Mouse (Mus musculus) hindbrain, embryonic 14.5 days (tissue): ENCODE data around the gene Tut1. TPM values are rescaled to one million over a fixed set of nuclear protein-coding genes. Genes with fewer than 3 reads are reported as not detected.
"Not testable (repeated sequence)": the region's sequence is repeated elsewhere in the genome, so short reads cannot be mapped to it uniquely, and the experiment has no call there.

Experiments used
- ATAC-seq: fragments of 200-750 bp; cut with Nextera tagmentation; 2 replicates; pipeline ENCODE4 v1.8.0; 2017; ENCODE audit warnings: moderate number of reproducible peaks, mild to moderate bottlenecking, moderate TSS enrichment, moderate library complexity; ENCODE audit not compliant: low FRiP score
- DNase-seq: peaks from one replicate; pipeline ENCODE4 v3.0.0-alpha.2; 2015; ENCODE audit warnings: low spot score
- H3K27ac ChIP-seq: fragments of 300-500 bp; sonication (generic); 2 replicates; pipeline ENCODE4 v1.5.1; 2014; ENCODE audit warnings: mild to moderate bottlenecking, moderate library complexity
- H3K27me3 ChIP-seq: fragments of 300-500 bp; sonication (generic); 2 replicates; pipeline ENCODE4 v1.6.1; 2014; ENCODE audit warnings: mild to moderate bottlenecking, low read length, mixed read lengths; ENCODE audit not compliant: control insufficient read depth, insufficient read depth
- H3K36me3 ChIP-seq: fragments of 300-500 bp; sonication (generic); replicated peaks from 2 replicates; pipeline ENCODE4 v1.6.1; 2014; ENCODE audit not compliant: control insufficient read depth, insufficient read depth
- H3K4me1 ChIP-seq: fragments of 300-500 bp; sonication (generic); replicated peaks from 2 replicates; pipeline ENCODE4 v1.6.1; 2014; ENCODE audit warnings: antibody characterized with exemption, low read length, mixed read lengths; ENCODE audit not compliant: control insufficient read depth, insufficient read depth
- H3K4me2 ChIP-seq: fragments of 300-500 bp; sonication (generic); replicated peaks from 2 replicates; pipeline ENCODE4 v1.6.1; 2014; ENCODE audit warnings: mild to moderate bottlenecking, moderate library complexity
- H3K4me3 ChIP-seq: fragments of 300-500 bp; sonication (generic); replicated peaks from 2 replicates; pipeline ENCODE4 v1.5.1; 2014; ENCODE audit warnings: mild to moderate bottlenecking, low read length
- H3K9ac ChIP-seq: fragments of 300-500 bp; sonication (generic); 2 replicates; pipeline ENCODE4 v1.6.1; 2014
- H3K9me3 ChIP-seq: fragments of 300-500 bp; sonication (generic); 2 replicates; pipeline ENCODE4 v1.6.1; 2016; ENCODE audit warnings: low read length; ENCODE audit not compliant: control insufficient read depth
- WGBS: fragments of 180-500 bp; shearing (Covaris S2); extraction: QIAGEN DNeasy Blood & Tissue Kit; methylation state at CpG from one replicate; pipeline ENCODE4 v1.1.7; 2014; 5-methylcytosine and 5-hydroxymethylcytosine counted together
- polyA plus RNA-seq: library from polyadenylated mRNA; unstranded; fragments of >200 nt; fragmentation: Nextera tagmentation; extraction: Ambion mirVana; gene quantifications from 2 replicates; pipeline ENCODE4 v1.2.1, GENCODE M21; 2014

Gene Tut1
- polyA plus RNA-seq, 1 experiment from 2014 or later, result 23.0 TPM

DNA sequence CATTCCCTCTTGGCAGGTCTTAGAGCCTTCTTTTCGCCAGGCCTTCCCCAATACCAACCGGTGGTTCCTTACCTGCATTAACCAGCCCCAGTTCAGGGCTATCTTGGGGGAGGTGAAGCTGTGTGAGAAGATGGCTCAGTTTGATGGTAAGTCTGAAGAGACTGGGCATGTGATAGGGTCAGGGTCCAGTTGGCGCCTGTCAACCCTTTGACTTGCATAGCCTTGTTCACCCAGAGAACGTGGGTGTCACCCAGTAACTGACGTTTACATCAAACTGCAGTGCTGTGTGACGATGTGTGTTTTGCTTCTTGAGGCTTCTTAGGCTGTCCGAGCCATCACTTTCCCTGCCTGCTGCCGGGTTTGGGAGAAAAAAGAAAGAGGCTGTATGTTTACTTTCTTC is 18.8 kb downstream of the Tut1 start:
- not testable (repeated sequence) for ATAC-seq, H3K9me3 ChIP-seq, H3K27me3 ChIP-seq, H3K9ac ChIP-seq, H3K4me3 ChIP-seq, H3K27ac ChIP-seq, DNase-seq, H3K4me2 ChIP-seq
- Histone ChIP-seq H3K36me3 (peaks cover 91% of the 10 kb centered on the region), H3K4me1 (peaks cover 10% of the 10 kb centered on the region)
- WGBS, result 92% methylated on average over 8 of the region's 8 CpGs

- Histone ChIP-seq H3K36me3 (peaks cover 98% of the 10 kb centered on the region), H3K4me2 (no peak overlapping the region), H3K9me3 (no peaks in the 10 kb centered on the region), H3K4me1 (no peaks in the 10 kb centered on the region), H3K27me3 (no peaks in the 10 kb centered on the region), H3K27ac (no peak overlapping the region), H3K9ac (no peak overlapping the region), H3K4me3 (no peak overlapping the region)
- ATAC-seq (no peak), DNase-seq (no peak)
- 88% methylated on average over 1 of the region's 1 CpGs for WGBS
Observed at GRCm38 (mm10) chr19:8974638-8975037, 21.0 kb downstream of the Tut1 start.

GRCm38 (mm10) chr19:8975491-8975890 is 21.8 kb downstream of the Tut1 start:
- 96% methylated on average over 2 of the region's 2 CpGs for WGBS
- no peaks in the 10 kb centered on the region for H3K9me3 ChIP-seq
- no peak overlapping the region for H3K4me2 ChIP-seq
- H3K36me3 ChIP-seq, result peaks cover 98% of the 10 kb centered on the region
- no peak overlapping the region for H3K9ac ChIP-seq
- H3K27ac ChIP-seq, result no peak overlapping the region
- DNase-seq, result no peak
- H3K4me3 ChIP-seq, result no peak overlapping the region
- ATAC-seq, result no peak
- H3K4me1 ChIP-seq, result no peaks in the 10 kb centered on the region; the same call in 1 of the 2 replicates
- H3K27me3 ChIP-seq, result no peaks in the 10 kb centered on the region

- Histone ChIP-seq H3K36me3 (peaks cover 94% of the 10 kb centered on the region), H3K4me3 (no peak overlapping the region), H3K4me2 (no peak overlapping the region), H3K27ac (no peak overlapping the region), H3K4me1 (peaks cover 4% of the 10 kb centered on the region; the same call in 1 of the 2 replicates), H3K9me3 (no peaks in the 10 kb centered on the region), H3K27me3 (no peaks in the 10 kb centered on the region), H3K9ac (no peak overlapping the region)
- DNase-seq, result peak; percentile 70
- ATAC-seq, result peak; percentile 64; the same call in 1 of the 2 replicates
- 63% methylated on average over 3 of the region's 3 CpGs for WGBS
Observed at GRCm38 (mm10) chr19:8976535-8976934, 22.9 kb downstream of the Tut1 start.

DNA sequence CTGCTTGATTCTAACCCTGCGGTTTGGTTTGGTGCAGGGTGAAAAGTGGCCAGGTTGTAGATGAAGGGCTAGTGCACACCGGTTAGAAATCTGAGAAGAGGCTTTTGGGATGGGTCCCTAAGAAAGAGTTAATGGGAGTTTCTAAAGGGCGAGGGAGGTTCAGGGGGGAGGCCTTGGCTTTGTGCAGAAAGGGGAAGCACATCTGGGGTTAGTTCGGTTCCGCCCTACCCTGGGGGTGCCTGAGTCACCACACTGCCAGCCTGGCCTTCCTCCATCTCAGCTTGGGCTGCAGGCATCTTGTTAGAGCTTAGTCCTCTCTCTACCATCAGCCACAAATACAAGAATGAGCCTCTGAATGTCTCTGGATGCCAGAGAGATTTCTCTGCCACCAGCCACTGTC is 27.1 kb downstream of the Tut1 start:
- Histone ChIP-seq H3K4me2 (no peak overlapping the region), H3K27me3 (no peaks in the 10 kb centered on the region), H3K4me3 (no peak overlapping the region), H3K36me3 (peaks cover 52% of the 10 kb centered on the region), H3K9me3 (no peaks in the 10 kb centered on the region), H3K27ac (no peak overlapping the region), H3K4me1 (peaks cover 26% of the 10 kb centered on the region), H3K9ac (no peak overlapping the region)
- ATAC-seq, result no peak
- no peak for DNase-seq
- 56% methylated on average over 5 of the region's 5 CpGs for WGBS

- no peaks in the 10 kb centered on the region for H3K27me3 ChIP-seq
- H3K36me3 ChIP-seq, result peaks cover 44% of the 10 kb centered on the region
- H3K9me3 ChIP-seq, result no peaks in the 10 kb centered on the region
- H3K27ac ChIP-seq, result no peak overlapping the region
- 74% methylated on average over 2 of the region's 2 CpGs for WGBS
- no peak overlapping the region for H3K4me2 ChIP-seq
- ATAC-seq (no peak), DNase-seq (no peak)
- no peak overlapping the region for H3K4me3 ChIP-seq
- peaks cover 26% of the 10 kb centered on the region for H3K4me1 ChIP-seq
- no peak overlapping the region for H3K9ac ChIP-seq
Observed at GRCm38 (mm10) chr19:8981450-8982168, 28.0 kb downstream of the Tut1 start.

DNA sequence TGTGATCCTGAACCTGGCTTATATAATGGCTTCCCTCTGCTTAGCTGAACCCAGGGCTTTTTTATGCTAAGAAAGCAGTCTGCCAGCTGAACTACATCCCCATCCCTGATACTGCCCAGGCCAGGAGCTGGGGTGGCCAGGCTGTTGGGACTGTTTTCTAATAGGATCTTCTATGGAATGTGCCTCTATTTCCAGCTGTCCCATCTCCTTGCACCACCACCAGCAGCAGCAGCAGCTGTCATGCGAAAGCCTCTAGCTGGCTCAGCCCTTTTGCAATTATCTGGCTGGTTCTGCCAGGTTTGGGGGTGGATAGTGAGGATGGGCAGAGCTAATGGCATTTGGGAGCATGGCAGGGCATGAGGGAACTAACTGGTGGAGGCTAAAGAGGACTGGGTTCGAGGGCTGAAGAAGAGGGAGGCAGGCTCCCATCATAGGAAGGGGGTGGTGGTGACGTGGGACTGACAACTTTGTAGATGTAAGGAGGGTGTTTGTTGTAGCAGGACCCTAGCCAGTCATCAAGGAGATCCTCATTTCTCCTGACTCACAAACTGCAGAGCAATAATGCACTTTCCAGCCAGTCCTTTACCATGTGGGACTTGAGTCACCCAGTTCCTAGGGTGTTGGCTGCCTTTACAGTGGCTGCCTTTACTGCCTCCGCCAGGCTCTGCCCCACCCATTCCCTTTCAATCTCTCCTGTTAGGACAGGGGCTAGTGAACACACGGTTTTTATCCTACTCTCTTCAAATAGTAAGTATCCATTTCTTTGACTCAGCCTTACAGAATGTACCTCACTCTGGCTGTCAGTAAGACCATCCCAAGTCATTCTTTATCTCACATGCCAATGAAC is 28.9 kb downstream of the Tut1 start:
- peaks cover 26% of the 10 kb centered on the region for H3K4me1 ChIP-seq
- H3K9ac ChIP-seq, result no peak overlapping the region
- no peak overlapping the region for H3K27ac ChIP-seq
- no peak overlapping the region for H3K4me3 ChIP-seq
- no peak for ATAC-seq
- H3K27me3 ChIP-seq, result 0 out of 2 replicates have a peak, but pooled peaks cover 3% of the 10 kb centered on the region
- H3K36me3 ChIP-seq, result peaks cover 35% of the 10 kb centered on the region
- H3K9me3 ChIP-seq, result no peaks in the 10 kb centered on the region
- 58% methylated on average over 5 of the region's 5 CpGs for WGBS
- no peak overlapping the region for H3K4me2 ChIP-seq
- no peak for DNase-seq

DNA sequence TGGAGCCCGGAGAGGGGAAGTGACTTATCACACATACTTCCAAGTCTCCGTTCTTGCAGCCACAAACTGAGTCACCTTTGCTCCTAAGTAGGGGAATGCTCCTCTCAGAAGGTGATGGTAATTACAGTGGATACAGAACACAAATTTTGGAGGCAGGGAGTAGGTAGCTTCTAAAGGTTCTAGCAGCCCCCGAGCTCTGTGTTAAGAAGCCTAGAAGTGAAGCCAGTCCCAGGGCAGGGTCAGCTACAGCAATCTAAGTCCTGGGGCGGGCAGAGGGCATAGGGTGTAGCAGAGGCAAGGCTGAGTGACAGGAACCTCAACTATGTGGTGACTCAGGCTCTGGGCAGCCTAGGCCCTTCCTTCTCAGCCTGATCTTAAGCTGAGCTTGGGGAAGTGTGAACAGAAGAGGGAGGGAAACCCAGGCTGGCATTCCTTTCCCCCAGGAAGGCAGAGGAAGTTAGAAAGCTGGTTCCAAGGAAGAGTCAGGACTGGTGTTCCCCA is 29.6 kb downstream of the Tut1 start:
- no peak for ATAC-seq
- Histone ChIP-seq H3K9me3 (no peaks in the 10 kb centered on the region), H3K27me3 (peaks cover 9% of the 10 kb centered on the region), H3K9ac (no peak overlapping the region), H3K4me2 (no peak overlapping the region), H3K27ac (no peak overlapping the region), H3K4me1 (peaks cover 26% of the 10 kb centered on the region), H3K36me3 (peaks cover 28% of the 10 kb centered on the region), H3K4me3 (no peak overlapping the region)
- 54% methylated on average over 4 of the region's 4 CpGs for WGBS
- no peak for DNase-seq

DNA sequence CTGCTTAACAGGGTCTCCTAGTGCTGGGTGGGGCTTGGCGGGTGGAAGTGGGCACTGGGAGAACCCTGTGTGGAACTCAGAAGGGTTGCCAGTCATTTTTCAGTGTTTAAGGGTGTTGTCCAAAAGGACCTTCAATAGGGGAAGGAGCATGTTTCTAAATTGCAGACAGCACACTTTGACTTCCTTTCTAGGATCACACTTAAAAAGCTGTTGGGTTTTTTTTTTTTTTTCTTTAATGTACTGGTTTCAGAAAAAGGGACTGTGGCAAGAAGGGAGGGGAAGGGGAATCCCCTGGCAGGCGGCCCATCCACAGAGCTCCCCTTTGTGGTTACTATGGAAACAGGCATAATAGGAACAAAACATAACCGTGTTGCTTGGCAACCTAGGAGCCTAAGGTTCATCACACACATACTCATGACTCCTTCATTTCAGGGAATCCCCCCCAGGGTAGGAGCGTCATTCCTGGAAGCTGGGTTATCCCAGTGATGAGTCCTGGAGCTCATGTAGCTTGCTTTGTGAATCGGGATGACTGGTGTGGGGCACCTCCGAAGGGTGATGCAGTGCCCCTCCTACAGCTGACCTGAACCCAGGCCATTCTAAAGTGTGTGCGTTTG is 30.7 kb downstream of the Tut1 start:
- Histone ChIP-seq H3K36me3 (peaks cover 16% of the 10 kb centered on the region), H3K27me3 (peaks cover 19% of the 10 kb centered on the region), H3K4me1 (peaks cover 37% of the 10 kb centered on the region), H3K4me2 (peak overlapping the region; percentile 30; the same call in 1 of the 2 replicates), H3K9me3 (no peaks in the 10 kb centered on the region), H3K4me3 (no peak overlapping the region), H3K9ac (no peak overlapping the region), H3K27ac (peak overlapping the region; percentile 3)
- DNase-seq, result peak; percentile 80
- ATAC-seq, result peak; percentile 86
- 6% methylated on average over 7 of the region's 7 CpGs for WGBS
